Mouse (Mus musculus) cerebellum, adult 2 months (tissue): ENCODE results near the gene Pbx2.

Experiments
- CTCF ChIP-seq: fragments of 200-500 bp; IDR thresholded peaks from 2 replicates; pipeline ENCODE4 v1.5.1; 2011; ENCODE audit warnings: low read depth, mild to moderate bottlenecking, control low read depth, low read length, moderate library complexity, borderline replicate concordance; ENCODE audit not compliant: insufficient read depth
- POLR2A ChIP-seq: fragments of 200-500 bp; IDR thresholded peaks from 2 replicates; pipeline ENCODE4 v1.6.1; 2011; ENCODE audit warnings: low read length, control low read depth, borderline replicate concordance; ENCODE audit not compliant: insufficient read depth

GRCm38 (mm10) chr17:34615871-34616270 is 24.8 kb downstream of the Pbx2 start, which contains the start of gene Egfl8:
- TF ChIP-seq POLR2A = no peak
- TF ChIP-seq CTCF = no peak
